Mouse (Mus musculus) forebrain, embryonic 10.5 days (tissue): ENCODE measurements around the gene Crip3. TPM values are rescaled to one million over a fixed set of nuclear protein-coding genes. Genes with fewer than 3 reads are reported as not detected.

Experiments used
- DNase-seq: peaks from one replicate; pipeline ENCODE4 v3.0.0-alpha.2; 2017; ENCODE audit warnings: low spot score; ENCODE audit errors: extremely low spot score
- H3K27ac ChIP-seq: fragments of 300-500 bp; sonication (generic); 2 replicates; pipeline ENCODE4 v1.5.1; 2016; ENCODE audit warnings: mild to moderate bottlenecking
- H3K27me3 ChIP-seq: fragments of 300-500 bp; sonication (generic); 2 replicates; pipeline ENCODE4 v1.6.1; 2016; ENCODE audit warnings: mild to moderate bottlenecking; ENCODE audit not compliant: poor library complexity, severe bottlenecking
- H3K36me3 ChIP-seq: fragments of 300-500 bp; sonication (generic); replicated peaks from 2 replicates; pipeline ENCODE4 v1.6.1; 2016; ENCODE audit warnings: mild to moderate bottlenecking, moderate library complexity
- H3K4me1 ChIP-seq: fragments of 300-500 bp; sonication (generic); 2 replicates; pipeline ENCODE4 v1.6.1; 2016
- H3K4me3 ChIP-seq: fragments of 300-500 bp; sonication (generic); 2 replicates; pipeline ENCODE4 v1.5.1; 2016; ENCODE audit warnings: mild to moderate bottlenecking, moderate library complexity
- H3K9me3 ChIP-seq: fragments of 300-500 bp; sonication (generic); 2 replicates; pipeline ENCODE4 v1.6.1; 2016; ENCODE audit warnings: mild to moderate bottlenecking, moderate library complexity
- WGBS: fragments of 180-500 bp; shearing (Covaris S2); methylation state at CpG from one replicate; pipeline ENCODE4 v1.1.7; 2016; 5-methylcytosine and 5-hydroxymethylcytosine counted together
- polyA plus RNA-seq: library from polyadenylated mRNA; unstranded; fragments of >200 nt; fragmentation: Nextera tagmentation; extraction: Ambion mirVana; gene quantifications from 2 replicates; pipeline ENCODE4 v1.2.1, GENCODE M21; 2016

Gene Crip3
- polyA plus RNA-seq, 1 experiment from 2014 or later = 0.76 TPM

GRCm38 (mm10) chr17:46461347-46461746 is 32.6 kb downstream of the Crip3 start:
- H3K27me3 ChIP-seq = peaks cover 62% of the 10 kb centered on the region
- no peak for DNase-seq
- H3K9me3 ChIP-seq = no peaks in the 10 kb centered on the region
- H3K4me1 ChIP-seq = peaks cover 22% of the 10 kb centered on the region
- WGBS = 12% methylated on average over 8 of the region's 8 CpGs
- no peak overlapping the region for H3K27ac ChIP-seq
- peaks cover 10% of the 10 kb centered on the region for H3K36me3 ChIP-seq
- peak overlapping the region; percentile 43 for H3K4me3 ChIP-seq

GRCm38 (mm10) chr17:46462226-46462625 is 33.5 kb downstream of the Crip3 start:
- peaks cover 26% of the 10 kb centered on the region for H3K4me1 ChIP-seq
- 87% methylated on average over 5 of the region's 5 CpGs for WGBS
- peaks cover 53% of the 10 kb centered on the region for H3K27me3 ChIP-seq
- no peak for DNase-seq
- H3K4me3 ChIP-seq = no peak overlapping the region
- H3K27ac ChIP-seq = no peak overlapping the region
- H3K9me3 ChIP-seq = no peaks in the 10 kb centered on the region
- H3K36me3 ChIP-seq = peaks cover 16% of the 10 kb centered on the region

- Histone ChIP-seq H3K9me3 (no peaks in the 10 kb centered on the region), H3K4me3 (no peak overlapping the region), H3K36me3 (peaks cover 41% of the 10 kb centered on the region), H3K4me1 (peaks cover 22% of the 10 kb centered on the region), H3K27ac (no peak overlapping the region), H3K27me3 (no peaks in the 10 kb centered on the region; the same call in 1 of the 2 replicates)
- 89% methylated on average over 9 of the region's 9 CpGs for WGBS
- no peak for DNase-seq
Measured at GRCm38 (mm10) chr17:46467830-46468229, 39.1 kb downstream of the Crip3 start.

- H3K27ac ChIP-seq = no peak overlapping the region
- WGBS = 87% methylated on average over 8 of the region's 8 CpGs
- H3K27me3 ChIP-seq = 0 out of 2 replicates have a peak, but pooled peaks cover 3% of the 10 kb centered on the region
- H3K4me3 ChIP-seq = no peak overlapping the region
- DNase-seq = no peak
- H3K36me3 ChIP-seq = peaks cover 69% of the 10 kb centered on the region
- no peaks in the 10 kb centered on the region for H3K9me3 ChIP-seq
- H3K4me1 ChIP-seq = no peaks in the 10 kb centered on the region
Measured at GRCm38 (mm10) chr17:46476601-46477000, 47.9 kb downstream of the Crip3 start.

GRCm38 (mm10) chr17:46477286-46477685 is 48.6 kb downstream of the Crip3 start:
- DNase-seq = no peak
- Histone ChIP-seq H3K9me3 (no peaks in the 10 kb centered on the region), H3K27ac (no peak overlapping the region), H3K4me3 (no peak overlapping the region), H3K4me1 (no peaks in the 10 kb centered on the region), H3K36me3 (peaks cover 69% of the 10 kb centered on the region), H3K27me3 (0 out of 2 replicates have a peak, but pooled peaks cover 3% of the 10 kb centered on the region)
- WGBS = 91% methylated on average over 15 of the region's 15 CpGs

Other genes with a start within 250 kb of the Crip3 start
- 14.5 and 14.6 TPM in 2 replicates for gene Polh, start 226.3 kb upstream of the Crip3 start, polyA plus RNA-seq
- 79.7 and 80.4 TPM in 2 replicates for gene Xpo5, start 226.1 kb upstream of the Crip3 start, polyA plus RNA-seq
- 140 and 143 TPM in 2 replicates for gene Polr1c, start 180.9 kb upstream of the Crip3 start, polyA plus RNA-seq
- gene Yipf3, start 180.8 kb upstream of the Crip3 start, polyA plus RNA-seq = 68.3 and 72.5 TPM in 2 replicates
- 0.81 and 1.0 TPM in 2 replicates for gene Lrrc73, start 175.4 kb upstream of the Crip3 start, polyA plus RNA-seq
- gene Tjap1, start 145.9 kb upstream of the Crip3 start, polyA plus RNA-seq = 60.0 and 62.6 TPM in 2 replicates
- 1.2 TPM in 2 replicates for gene Dlk2, start 131.5 kb upstream of the Crip3 start, polyA plus RNA-seq
- 5.8 and 6.1 TPM in 2 replicates for gene Abcc10, start 100.6 kb upstream of the Crip3 start, polyA plus RNA-seq
- 6.8 and 7.1 TPM in 2 replicates for gene Zfp318, start 45.2 kb upstream of the Crip3 start, polyA plus RNA-seq
- not detected in 2 replicates for gene Slc22a7, start 9.5 kb downstream of the Crip3 start, polyA plus RNA-seq
- 0.71 and 1.1 TPM in 2 replicates for gene Ttbk1, start 58.7 kb downstream of the Crip3 start, polyA plus RNA-seq
- gene Dnph1, start 67.8 kb downstream of the Crip3 start, polyA plus RNA-seq = 107 TPM in 2 replicates
- 3.5 and 3.7 TPM in 2 replicates for gene Cul9, start 117.5 kb downstream of the Crip3 start, polyA plus RNA-seq
- 5.4 and 5.5 TPM in 2 replicates for gene Srf, start 127.2 kb downstream of the Crip3 start, polyA plus RNA-seq
- gene Ptk7, start 200.6 kb downstream of the Crip3 start, polyA plus RNA-seq = 66.0 and 68.4 TPM in 2 replicates
- gene Klc4, start 217.1 kb downstream of the Crip3 start, polyA plus RNA-seq = 29.1 and 31.8 TPM in 2 replicates
- 136 and 137 TPM in 2 replicates for gene Mrpl2, start 217.3 kb downstream of the Crip3 start, polyA plus RNA-seq
- 38.0 and 40.9 TPM in 2 replicates for gene Cul7, start 221.4 kb downstream of the Crip3 start, polyA plus RNA-seq
- gene Rrp36, start 245.4 kb downstream of the Crip3 start, polyA plus RNA-seq = 69.0 and 70.1 TPM in 2 replicates
- 163 and 165 TPM in 2 replicates for gene Mea1, start 249.9 kb downstream of the Crip3 start, polyA plus RNA-seq